9 mouse cellular contexts compared by ENCODE assay signal in genomic region chr5:111098516-111099274, GRCm38 (mm10).
DNase-seq lines count a peak whose midpoint lies in the region; ATAC-seq lines count a peak whose summit lies in the region.
"Had no signal": no experiment of that assay in that cellular context is flagged by ENCODE, and none has a peak within 500 bp of the region (broad histone marks: within the 10 kb centered on the region; RNA-seq: fewer than 3 reads in every experiment).

No protein-coding gene starts in this region.

- peak overlapping the region; percentile 56 for H3K9ac ChIP-seq in hindbrain, embryonic 13.5 days
- peak overlapping the region; percentile 32 for H3K9ac ChIP-seq in neural tube, embryonic 15.5 days (replicated peaks)

- H3K27me3 ChIP-seq in hindbrain, embryonic 13.5 days, result no peaks in the 10 kb centered on the region
- no peaks in the 10 kb centered on the region for H3K27me3 ChIP-seq in limb, embryonic 10.5 days (ENCODE audit: low read depth, poor library complexity, severe bottlenecking)
- no peaks in the 10 kb centered on the region for H3K27me3 ChIP-seq in neural tube, embryonic 15.5 days (replicated peaks)

- H3K4me1 ChIP-seq in hindbrain, embryonic 13.5 days (replicated peaks), result peaks cover 46% of the 10 kb centered on the region
- H3K4me1 ChIP-seq in limb, embryonic 10.5 days, result peaks cover 37% of the 10 kb centered on the region
- H3K4me1 ChIP-seq in neural tube, embryonic 15.5 days, result peaks cover 25% of the 10 kb centered on the region

- H3K9me3 ChIP-seq in hindbrain, embryonic 13.5 days, result no peaks in the 10 kb centered on the region
- no peaks in the 10 kb centered on the region for H3K9me3 ChIP-seq in limb, embryonic 10.5 days (replicated peaks)
- H3K9me3 ChIP-seq in neural tube, embryonic 15.5 days (replicated peaks), result no peaks in the 10 kb centered on the region

- ATAC-seq in hindbrain, embryonic 13.5 days (ENCODE audit: low FRiP score), result no peak; the same call in 1 of the 2 replicates
- no peak for ATAC-seq in neural tube, embryonic 15.5 days (ENCODE audit: low FRiP score)

- WGBS in hindbrain, embryonic 13.5 days, result 18% methylated on average over 7 of the region's 7 CpGs
- WGBS in limb, embryonic 10.5 days, result 34% methylated on average over 7 of the region's 7 CpGs
- 19% methylated on average over 7 of the region's 7 CpGs for WGBS in neural tube, embryonic 15.5 days

- peaks cover 35% of the 10 kb centered on the region for H3K36me3 ChIP-seq in hindbrain, embryonic 13.5 days
- H3K36me3 ChIP-seq in limb, embryonic 10.5 days, result peaks cover 37% of the 10 kb centered on the region
- H3K36me3 ChIP-seq in neural tube, embryonic 15.5 days, result peaks cover 24% of the 10 kb centered on the region

- H3K4me2 ChIP-seq in hindbrain, embryonic 13.5 days, result no peak overlapping the region
- H3K4me2 ChIP-seq in neural tube, embryonic 15.5 days, result no peak overlapping the region

- DNase-seq in adrenal gland, adult 2 months, result peak; percentile 38
- no peak for DNase-seq in adrenal gland, postnatal 4 days (ENCODE audit: low spot score in 2 of 2)
- DNase-seq in limb, embryonic 10.5 days (ENCODE audit: low spot score), result no peak
- DNase-seq in frontal cortex, adult 2 months (ENCODE audit: extremely low spot score in 1 of 2, low spot score in 1 of 2), result no peak
- DNase-seq in liver, result no peak
- DNase-seq in layer of hippocampus, adult 18-20 months (ENCODE audit: low spot score in 2 of 2), result no peak
- DNase-seq: heart, postnatal 36 days had no signal

- no peak overlapping the region for H3K4me3 ChIP-seq in hindbrain, embryonic 13.5 days
- no peak overlapping the region for H3K4me3 ChIP-seq in limb, embryonic 10.5 days
- H3K4me3 ChIP-seq in neural tube, embryonic 15.5 days (replicated peaks), result no peak overlapping the region

- peak overlapping the region; percentile 85 for H3K27ac ChIP-seq in hindbrain, embryonic 13.5 days
- peak overlapping the region; percentile 71 for H3K27ac ChIP-seq in limb, embryonic 10.5 days
- H3K27ac ChIP-seq in neural tube, embryonic 15.5 days (replicated peaks), result peak overlapping the region; percentile 71
